Mouse (Mus musculus): ENCODE results near the gene Cldn14. TPM values are rescaled to one million over a fixed set of nuclear protein-coding genes. Genes with fewer than 3 reads are reported as not detected.
A peak's percentile ranks its signal among the peaks of the same experiment; 100 is the strongest.

Gene Cldn14
- total and polyA plus RNA-seq, 3 experiments, result not detected

DNA sequence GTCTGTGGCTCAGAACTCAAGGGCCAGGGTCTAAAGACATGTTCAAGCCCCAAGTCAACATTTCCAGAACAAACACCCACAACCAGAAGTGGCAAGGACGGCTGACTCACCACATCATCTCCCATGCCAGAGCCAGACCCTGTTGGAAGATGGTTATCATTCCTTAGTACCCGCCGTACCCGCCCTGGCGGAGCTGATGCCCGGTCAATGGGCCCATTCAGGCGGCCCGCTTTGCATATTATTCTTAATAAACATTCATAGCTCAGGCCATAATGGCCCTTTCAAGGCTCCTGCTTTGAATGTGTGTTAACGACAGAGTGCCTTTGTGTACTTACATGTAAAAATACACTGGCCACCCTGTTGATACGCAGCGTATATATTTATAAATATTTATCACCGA lies 46.5 kb upstream of the Cldn14 start:
- no peak overlapping the region for H3K9ac ChIP-seq (ENCODE audit: control insufficient read depth, low read depth, low read length, poor library complexity, severe bottlenecking)
- H3K27ac ChIP-seq (ENCODE audit: control insufficient read depth, low read depth, low read length), result no peak overlapping the region
- H3K9me3 ChIP-seq (replicated peaks; ENCODE audit: insufficient read depth, low read length), result no peaks in the 10 kb centered on the region
- no peaks in the 10 kb centered on the region for H3K4me1 ChIP-seq (ENCODE audit: control insufficient read depth in 1 of 2, insufficient read depth in 2 of 2, low read length in 2 of 2)
- H3K79me2 ChIP-seq (ENCODE audit: control insufficient read depth, insufficient read depth, low read length, poor library complexity), result no peaks in the 10 kb centered on the region
- no peaks in the 10 kb centered on the region for H3K36me3 ChIP-seq (ENCODE audit: control insufficient read depth in 1 of 2, insufficient read depth in 2 of 2, low read length in 2 of 2)
- TF ChIP-seq RAD21 (IDR thresholded peaks at IDR 0.05; ENCODE audit: low read depth, low read length) (no peak), POLR2AphosphoS2 (IDR thresholded peaks at IDR 0.05; ENCODE audit: low read length) (no peak), CHD1 (IDR thresholded peaks at IDR 0.05; ENCODE audit: low read depth, low read length) (no peak)
- H3K4me3 ChIP-seq (ENCODE audit: control insufficient read depth in 1 of 2, insufficient read depth in 1 of 2, low read depth in 2 of 2, low read length in 2 of 2), result no peak overlapping the region
- no peak for DNase-seq (ENCODE audit: low read depth, low spot score)
- no peaks in the 10 kb centered on the region for H3K27me3 ChIP-seq (ENCODE audit: control insufficient read depth in 1 of 2, insufficient read depth in 2 of 2, low read length in 2 of 2)

DNA sequence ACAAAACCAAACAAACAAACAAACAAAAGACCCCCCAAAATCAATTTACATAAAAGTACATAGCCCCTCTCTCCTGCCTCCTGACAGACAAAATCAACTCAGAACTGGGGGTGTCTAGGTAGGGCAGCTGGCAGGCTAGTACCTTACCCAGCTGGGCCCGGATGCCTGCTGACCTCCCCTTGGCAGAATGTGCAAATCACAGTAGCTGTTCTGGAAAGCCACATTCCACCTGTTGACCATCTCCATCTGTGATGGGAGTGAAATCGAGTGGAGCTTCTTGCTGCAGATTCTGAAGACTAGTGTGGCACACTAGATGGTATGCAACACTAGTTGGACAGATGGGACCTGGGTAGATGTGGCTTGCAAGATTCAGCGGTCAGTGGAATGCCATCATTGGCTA lies 41.7 kb upstream of the Cldn14 start:
- H3K79me2 ChIP-seq (ENCODE audit: control insufficient read depth, insufficient read depth, low read length, poor library complexity), result no peaks in the 10 kb centered on the region
- H3K4me1 ChIP-seq (ENCODE audit: control insufficient read depth in 1 of 2, insufficient read depth in 2 of 2, low read length in 2 of 2), result peaks cover 0 to 3% of the 10 kb centered on the region in 2 experiments; a peak in 1 of 4 replicates
- no peak overlapping the region for H3K27ac ChIP-seq (ENCODE audit: control insufficient read depth, low read depth, low read length)
- TF ChIP-seq POLR2AphosphoS5 (IDR thresholded peaks at IDR 0.05; ENCODE audit: borderline replicate concordance, low read depth, low read length) (no peak), JUND (IDR thresholded peaks at IDR 0.05; ENCODE audit: low read depth, low read length) (no peak), USF1 (IDR thresholded peaks at IDR 0.05; ENCODE audit: low read depth, low read length) (no peak), ZMIZ1 (IDR thresholded peaks at IDR 0.05; ENCODE audit: low read depth, low read length) (no peak), USF2 (IDR thresholded peaks at IDR 0.05; ENCODE audit: borderline replicate concordance in 1 of 2, insufficient read depth in 1 of 2, low read depth in 1 of 2, low read length in 2 of 2) (no peak), POLR2AphosphoS2 (IDR thresholded peaks at IDR 0.05; ENCODE audit: low read length) (no peak), EP300 (IDR thresholded peaks at IDR 0.05; ENCODE audit: low read depth in 1 of 2, low read length in 2 of 2) (no peak), BHLHE40 (IDR thresholded peaks at IDR 0.05; ENCODE audit: borderline replicate concordance, low read depth, low read length) (no peak), CTCF (IDR thresholded peaks at IDR 0.05 in 2 of 3, conservative IDR thresholded peaks at IDR 0.05 in 1 of 3; ENCODE audit: control insufficient read depth in 1 of 3, insufficient read depth in 1 of 3, low read depth in 2 of 3, low read length in 3 of 3, poor library complexity in 1 of 3, severe bottlenecking in 1 of 3) (no peak), CHD2 (IDR thresholded peaks at IDR 0.05; ENCODE audit: low read length) (no peak)
- H3K27me3 ChIP-seq (ENCODE audit: control insufficient read depth in 1 of 2, insufficient read depth in 2 of 2, low read length in 2 of 2), result no peaks in the 10 kb centered on the region
- H3K9ac ChIP-seq (ENCODE audit: control insufficient read depth, low read depth, low read length, poor library complexity, severe bottlenecking), result no peak overlapping the region
- no peak overlapping the region for H3K4me3 ChIP-seq (ENCODE audit: control insufficient read depth in 1 of 2, insufficient read depth in 1 of 2, low read depth in 2 of 2, low read length in 2 of 2)
- DNase-seq (ENCODE audit: low read depth, low spot score), result no peak
- no peaks in the 10 kb centered on the region for H3K9me3 ChIP-seq (replicated peaks; ENCODE audit: insufficient read depth, low read length)
- H3K36me3 ChIP-seq (ENCODE audit: control insufficient read depth in 1 of 2, insufficient read depth in 2 of 2, low read length in 2 of 2), result no peaks in the 10 kb centered on the region

DNA sequence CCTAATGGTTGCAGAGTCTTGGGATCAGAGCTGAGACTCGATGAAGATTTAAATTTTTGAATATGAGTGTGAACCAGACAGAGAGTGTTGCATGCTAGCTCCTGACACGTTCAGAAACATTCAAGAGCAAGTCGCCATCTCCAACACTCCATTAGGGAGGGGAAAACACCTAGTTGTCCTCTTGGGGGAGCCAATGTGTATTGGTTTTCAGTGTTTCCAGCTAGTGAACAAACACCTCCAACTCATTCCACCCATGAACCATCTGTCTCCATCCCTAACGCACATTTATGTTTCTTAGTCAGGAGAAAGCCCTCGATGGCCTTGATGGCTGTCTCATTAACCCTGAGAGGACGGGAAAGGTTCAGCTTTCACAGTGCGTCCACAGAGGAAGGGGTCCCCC lies 36.4 kb upstream of the Cldn14 start:
- Histone ChIP-seq H3K36me3 (ENCODE audit: control insufficient read depth in 1 of 2, insufficient read depth in 2 of 2, low read length in 2 of 2) (peaks cover 0 to 25% of the 10 kb centered on the region in 2 experiments; a peak in 2 of 4 replicates), H3K79me2 (ENCODE audit: control insufficient read depth, insufficient read depth, low read length, poor library complexity) (no peaks in the 10 kb centered on the region), H3K9me3 (replicated peaks; ENCODE audit: insufficient read depth, low read length) (no peaks in the 10 kb centered on the region), H3K4me1 (ENCODE audit: control insufficient read depth in 1 of 2, insufficient read depth in 2 of 2, low read length in 2 of 2) (peaks cover 12 to 39% of the 10 kb centered on the region in 2 experiments), H3K27me3 (ENCODE audit: control insufficient read depth in 1 of 2, insufficient read depth in 2 of 2, low read length in 2 of 2) (no peaks in the 10 kb centered on the region), H3K4me3 (ENCODE audit: control insufficient read depth in 1 of 2, insufficient read depth in 1 of 2, low read depth in 2 of 2, low read length in 2 of 2) (no peak overlapping the region), H3K9ac (ENCODE audit: control insufficient read depth, low read depth, low read length, poor library complexity, severe bottlenecking) (no peak overlapping the region), H3K27ac (ENCODE audit: control insufficient read depth, low read depth, low read length) (no peak overlapping the region)
- DNase-seq (ENCODE audit: low read depth, low spot score), result no peak
- TF ChIP-seq CTCF (IDR thresholded peaks at IDR 0.05 in 2 of 3, conservative IDR thresholded peaks at IDR 0.05 in 1 of 3; ENCODE audit: control insufficient read depth in 1 of 3, insufficient read depth in 1 of 3, low read depth in 2 of 3, low read length in 3 of 3, poor library complexity in 1 of 3, severe bottlenecking in 1 of 3) (peak in 1 of 3 experiments; percentile 11; a peak in 1 of 6 replicates), MYB (IDR thresholded peaks at IDR 0.05; ENCODE audit: low read depth, low read length) (no peak)

Measured in MEL (cell line).